Mouse (Mus musculus): ENCODE results near the gene Glt28d2. TPM values are rescaled to one million over a fixed set of nuclear protein-coding genes. Genes with fewer than 3 reads are reported as not detected.
A peak's percentile ranks its signal among the peaks of the same experiment; 100 is the strongest.
"Not testable (repeated sequence)": the region's sequence is repeated elsewhere in the genome, so short reads cannot be mapped to it uniquely, and the experiment has no call there.

Glt28d2 gene
- 0.10 TPM in 1 of 2 replicates, not detected in the other for total RNA-seq (2017)

GRCm38 (mm10) chr3:85887239-85887827, at the start of gene Glt28d2, which contains the start of gene Gm37240:
Gene Glt28d2 (minus strand): TSS chr3:85887516.
Gene Gm37240 (minus strand): TSS chr3:85887518.
- ATAC-seq (replicated peaks in 1 of 2; ENCODE audit: insufficient read depth in 1 of 2, low FRiP score in 2 of 2, low TSS enrichment in 1 of 2, low read depth in 1 of 2, poor library complexity in 2 of 2, severe bottlenecking in 2 of 2): peak; percentile 46 to 65; a peak in 3 of 4 replicates

GRCm38 (mm10) chr3:85933586-85933985, 46.3 kb upstream of the Glt28d2 start:
- ATAC-seq (replicated peaks in 1 of 2; ENCODE audit: insufficient read depth in 1 of 2, low FRiP score in 2 of 2, low TSS enrichment in 1 of 2, low read depth in 1 of 2, poor library complexity in 2 of 2, severe bottlenecking in 2 of 2): no peak

- no peak for ATAC-seq (replicated peaks in 1 of 2; ENCODE audit: insufficient read depth in 1 of 2, low FRiP score in 2 of 2, low TSS enrichment in 1 of 2, low read depth in 1 of 2, poor library complexity in 2 of 2, severe bottlenecking in 2 of 2)
Observed at GRCm38 (mm10) chr3:85931859-85932258, 44.5 kb upstream of the Glt28d2 start.

GRCm38 (mm10) chr3:85930671-85931255, 43.4 kb upstream of the Glt28d2 start:
- no peak for ATAC-seq (replicated peaks in 1 of 2; ENCODE audit: insufficient read depth in 1 of 2, low FRiP score in 2 of 2, low TSS enrichment in 1 of 2, low read depth in 1 of 2, poor library complexity in 2 of 2, severe bottlenecking in 2 of 2)

- no peak for ATAC-seq (replicated peaks in 1 of 2; ENCODE audit: insufficient read depth in 1 of 2, low FRiP score in 2 of 2, low TSS enrichment in 1 of 2, low read depth in 1 of 2, poor library complexity in 2 of 2, severe bottlenecking in 2 of 2)
Observed at GRCm38 (mm10) chr3:85929711-85930110, 42.4 kb upstream of the Glt28d2 start.

- no peak for ATAC-seq (replicated peaks in 1 of 2; ENCODE audit: insufficient read depth in 1 of 2, low FRiP score in 2 of 2, low TSS enrichment in 1 of 2, low read depth in 1 of 2, poor library complexity in 2 of 2, severe bottlenecking in 2 of 2)
Observed at GRCm38 (mm10) chr3:85928140-85928611, 40.9 kb upstream of the Glt28d2 start.

GRCm38 (mm10) chr3:85927296-85927695, 40.0 kb upstream of the Glt28d2 start:
- no peak for ATAC-seq (replicated peaks in 1 of 2; ENCODE audit: insufficient read depth in 1 of 2, low FRiP score in 2 of 2, low TSS enrichment in 1 of 2, low read depth in 1 of 2, poor library complexity in 2 of 2, severe bottlenecking in 2 of 2)

- ATAC-seq (replicated peaks in 1 of 2; ENCODE audit: insufficient read depth in 1 of 2, low FRiP score in 2 of 2, low TSS enrichment in 1 of 2, low read depth in 1 of 2, poor library complexity in 2 of 2, severe bottlenecking in 2 of 2): peak; percentile 71 to 82; a peak in 3 of 4 replicates
Observed at GRCm38 (mm10) chr3:85923954-85924945, 36.9 kb upstream of the Glt28d2 start.

- no peak for ATAC-seq (replicated peaks in 1 of 2; ENCODE audit: insufficient read depth in 1 of 2, low FRiP score in 2 of 2, low TSS enrichment in 1 of 2, low read depth in 1 of 2, poor library complexity in 2 of 2, severe bottlenecking in 2 of 2)
Observed at GRCm38 (mm10) chr3:85923343-85923742, 36.0 kb upstream of the Glt28d2 start.

- no peak for ATAC-seq (replicated peaks in 1 of 2; ENCODE audit: insufficient read depth in 1 of 2, low FRiP score in 2 of 2, low TSS enrichment in 1 of 2, low read depth in 1 of 2, poor library complexity in 2 of 2, severe bottlenecking in 2 of 2)
Observed at GRCm38 (mm10) chr3:85922331-85922730, 35.0 kb upstream of the Glt28d2 start.

GRCm38 (mm10) chr3:85920671-85921070, 33.4 kb upstream of the Glt28d2 start:
- ATAC-seq (replicated peaks in 1 of 2; ENCODE audit: insufficient read depth in 1 of 2, low FRiP score in 2 of 2, low TSS enrichment in 1 of 2, low read depth in 1 of 2, poor library complexity in 2 of 2, severe bottlenecking in 2 of 2): not testable (repeated sequence)

GRCm38 (mm10) chr3:85917600-85917999, 30.3 kb upstream of the Glt28d2 start:
- ATAC-seq (replicated peaks in 1 of 2; ENCODE audit: insufficient read depth in 1 of 2, low FRiP score in 2 of 2, low TSS enrichment in 1 of 2, low read depth in 1 of 2, poor library complexity in 2 of 2, severe bottlenecking in 2 of 2): no peak

- no peak for ATAC-seq (replicated peaks in 1 of 2; ENCODE audit: insufficient read depth in 1 of 2, low FRiP score in 2 of 2, low TSS enrichment in 1 of 2, low read depth in 1 of 2, poor library complexity in 2 of 2, severe bottlenecking in 2 of 2)
Observed at GRCm38 (mm10) chr3:85914806-85915205, 27.5 kb upstream of the Glt28d2 start.

GRCm38 (mm10) chr3:85907136-85907535, 19.8 kb upstream of the Glt28d2 start:
- no peak for ATAC-seq (replicated peaks in 1 of 2; ENCODE audit: insufficient read depth in 1 of 2, low FRiP score in 2 of 2, low TSS enrichment in 1 of 2, low read depth in 1 of 2, poor library complexity in 2 of 2, severe bottlenecking in 2 of 2)

GRCm38 (mm10) chr3:85904371-85904770, 17.1 kb upstream of the Glt28d2 start:
- ATAC-seq (replicated peaks in 1 of 2; ENCODE audit: insufficient read depth in 1 of 2, low FRiP score in 2 of 2, low TSS enrichment in 1 of 2, low read depth in 1 of 2, poor library complexity in 2 of 2, severe bottlenecking in 2 of 2): no peak

- no peak for ATAC-seq (replicated peaks in 1 of 2; ENCODE audit: insufficient read depth in 1 of 2, low FRiP score in 2 of 2, low TSS enrichment in 1 of 2, low read depth in 1 of 2, poor library complexity in 2 of 2, severe bottlenecking in 2 of 2)
Observed at GRCm38 (mm10) chr3:85895020-85895419, 7.7 kb upstream of the Glt28d2 start.

GRCm38 (mm10) chr3:85891571-85891970, 4.3 kb upstream of the Glt28d2 start:
- no peak for ATAC-seq (replicated peaks in 1 of 2; ENCODE audit: insufficient read depth in 1 of 2, low FRiP score in 2 of 2, low TSS enrichment in 1 of 2, low read depth in 1 of 2, poor library complexity in 2 of 2, severe bottlenecking in 2 of 2)

- peak; percentile 82 to 86 for ATAC-seq (replicated peaks in 1 of 2; ENCODE audit: insufficient read depth in 1 of 2, low FRiP score in 2 of 2, low TSS enrichment in 1 of 2, low read depth in 1 of 2, poor library complexity in 2 of 2, severe bottlenecking in 2 of 2)
Observed at GRCm38 (mm10) chr3:85888221-85888671, 930 bp upstream of the Glt28d2 start.
